Mouse (Mus musculus) testis, postnatal 14 days (tissue): ENCODE measurements around the gene Sulf2.

Experiments
- DNase-seq: peaks from one replicate; pipeline ENCODE4 v3.0.0; 2021; ENCODE audit warnings: low spot score

Gene Sulf2

GRCm38 (mm10) chr2:166051966-166052365, 103.5 kb downstream of the Sulf2 start:
- DNase-seq, result no peak

- no peak for DNase-seq
Observed at GRCm38 (mm10) chr2:166051421-166051820, 104.0 kb downstream of the Sulf2 start.

- no peak for DNase-seq
Observed at GRCm38 (mm10) chr2:166048852-166049251, 106.6 kb downstream of the Sulf2 start.

- no peak for DNase-seq
Observed at GRCm38 (mm10) chr2:166047931-166048330, 107.5 kb downstream of the Sulf2 start.

GRCm38 (mm10) chr2:166045549-166046501, 109.6 kb downstream of the Sulf2 start:
- DNase-seq, result no peak

GRCm38 (mm10) chr2:166045006-166045405, 110.5 kb downstream of the Sulf2 start:
- no peak for DNase-seq

GRCm38 (mm10) chr2:166042542-166042941, 112.9 kb downstream of the Sulf2 start:
- DNase-seq, result no peak

GRCm38 (mm10) chr2:166039681-166040080, 115.8 kb downstream of the Sulf2 start:
- no peak for DNase-seq

- no peak for DNase-seq
Observed at GRCm38 (mm10) chr2:166035725-166036124, 119.7 kb downstream of the Sulf2 start.

GRCm38 (mm10) chr2:166034967-166035490, 120.4 kb downstream of the Sulf2 start:
- no peak for DNase-seq

- DNase-seq, result no peak
Observed at GRCm38 (mm10) chr2:166032628-166033027, 122.8 kb downstream of the Sulf2 start.

GRCm38 (mm10) chr2:166031120-166031929, 124.1 kb downstream of the Sulf2 start:
- DNase-seq, result peak; percentile 51

- no peak for DNase-seq
Observed at GRCm38 (mm10) chr2:166030256-166030995, 125.0 kb downstream of the Sulf2 start.

GRCm38 (mm10) chr2:166029232-166029631, 126.2 kb downstream of the Sulf2 start:
- DNase-seq, result no peak

GRCm38 (mm10) chr2:166027834-166028233, 127.6 kb downstream of the Sulf2 start:
- DNase-seq, result no peak

GRCm38 (mm10) chr2:166025943-166026342, 129.5 kb downstream of the Sulf2 start:
- no peak for DNase-seq

- DNase-seq, result no peak
Observed at GRCm38 (mm10) chr2:166024621-166025020, 130.8 kb downstream of the Sulf2 start.

GRCm38 (mm10) chr2:166024079-166024478, 131.4 kb downstream of the Sulf2 start:
- DNase-seq, result no peak
